Mouse (Mus musculus) liver, embryonic 16.5 days (tissue): ENCODE data around the gene Gins3. TPM values are rescaled to one million over a fixed set of nuclear protein-coding genes. Genes with fewer than 3 reads are reported as not detected.

ENCODE experiments used
- ATAC-seq: fragments of 200-750 bp; cut with Nextera tagmentation; 2 replicates; pipeline ENCODE4 v1.8.0; 2017; ENCODE audit warnings: low read depth, mild to moderate bottlenecking, moderate number of reproducible peaks, moderate library complexity
- H3K27ac ChIP-seq: fragments of 300-500 bp; sonication (generic); 2 replicates; pipeline ENCODE4 v1.5.1; 2014; ENCODE audit warnings: mild to moderate bottlenecking, low read length
- H3K27me3 ChIP-seq: fragments of 300-500 bp; sonication (generic); 2 replicates; pipeline ENCODE4 v1.6.1; 2014; ENCODE audit warnings: low read depth, low read length, mixed read lengths; ENCODE audit not compliant: control insufficient read depth, insufficient read depth
- H3K36me3 ChIP-seq: fragments of 300-500 bp; sonication (generic); 2 replicates; pipeline ENCODE4 v1.6.1; 2014; ENCODE audit warnings: mild to moderate bottlenecking; ENCODE audit not compliant: control insufficient read depth, insufficient read depth
- H3K4me1 ChIP-seq: fragments of 300-500 bp; sonication (generic); 2 replicates; pipeline ENCODE4 v1.6.1; 2014; ENCODE audit warnings: low read depth, low read length, mixed read lengths; ENCODE audit not compliant: control insufficient read depth
- H3K4me2 ChIP-seq: fragments of 300-500 bp; sonication (generic); 2 replicates; pipeline ENCODE4 v1.6.1; 2014; ENCODE audit warnings: low read depth, low read length, mixed read lengths
- H3K4me3 ChIP-seq: fragments of 300-500 bp; sonication (generic); 2 replicates; pipeline ENCODE4 v1.5.1; 2014; ENCODE audit warnings: low read depth, mild to moderate bottlenecking, low read length
- H3K9ac ChIP-seq: fragments of 300-500 bp; sonication (generic); 2 replicates; pipeline ENCODE4 v1.6.1; 2014; ENCODE audit warnings: low read depth, low read length
- H3K9me3 ChIP-seq: fragments of 300-500 bp; sonication (generic); replicated peaks from 2 replicates; pipeline ENCODE4 v1.6.1; 2016; ENCODE audit warnings: low read length; ENCODE audit not compliant: control insufficient read depth
- WGBS: fragments of 180-500 bp; shearing (Covaris S2); extraction: QIAGEN DNeasy Blood & Tissue Kit; methylation state at CpG from one replicate; pipeline ENCODE4 v1.1.7; 2014; ENCODE audit not compliant: insufficient replicate concordance; 5-methylcytosine and 5-hydroxymethylcytosine counted together
- polyA plus RNA-seq: library from polyadenylated mRNA; unstranded; fragments of >200 nt; fragmentation: Nextera tagmentation; extraction: Ambion mirVana; gene quantifications from 2 replicates; pipeline ENCODE4 v1.2.1, GENCODE M21; 2015

Gene Gins3
- polyA plus RNA-seq, 1 experiment from 2014 or later, result 7.9 TPM

- Histone ChIP-seq H3K9ac (no peak overlapping the region), H3K4me2 (no peak overlapping the region), H3K4me1 (no peaks in the 10 kb centered on the region), H3K27ac (no peak overlapping the region), H3K9me3 (no peaks in the 10 kb centered on the region), H3K4me3 (no peak overlapping the region), H3K36me3 (no peaks in the 10 kb centered on the region), H3K27me3 (peaks cover 19% of the 10 kb centered on the region)
- 68% methylated on average over 6 of the region's 6 CpGs for WGBS
- no peak for ATAC-seq
These were observed 38.6 kb downstream of the Gins3 start for GRCm38 (mm10) chr8:95671861-95672260.

- WGBS, result 35% methylated on average over 5 of the region's 5 CpGs
- no peak overlapping the region for H3K27ac ChIP-seq
- H3K27me3 ChIP-seq, result peaks cover 28% of the 10 kb centered on the region
- H3K9ac ChIP-seq, result no peak overlapping the region
- no peaks in the 10 kb centered on the region for H3K36me3 ChIP-seq
- H3K4me2 ChIP-seq, result no peak overlapping the region
- no peak for ATAC-seq
- no peaks in the 10 kb centered on the region; the same call in 1 of the 2 replicates for H3K4me1 ChIP-seq
- H3K4me3 ChIP-seq, result no peak overlapping the region
- no peaks in the 10 kb centered on the region for H3K9me3 ChIP-seq
These were observed 39.6 kb downstream of the Gins3 start for GRCm38 (mm10) chr8:95672811-95673210.

DNA sequence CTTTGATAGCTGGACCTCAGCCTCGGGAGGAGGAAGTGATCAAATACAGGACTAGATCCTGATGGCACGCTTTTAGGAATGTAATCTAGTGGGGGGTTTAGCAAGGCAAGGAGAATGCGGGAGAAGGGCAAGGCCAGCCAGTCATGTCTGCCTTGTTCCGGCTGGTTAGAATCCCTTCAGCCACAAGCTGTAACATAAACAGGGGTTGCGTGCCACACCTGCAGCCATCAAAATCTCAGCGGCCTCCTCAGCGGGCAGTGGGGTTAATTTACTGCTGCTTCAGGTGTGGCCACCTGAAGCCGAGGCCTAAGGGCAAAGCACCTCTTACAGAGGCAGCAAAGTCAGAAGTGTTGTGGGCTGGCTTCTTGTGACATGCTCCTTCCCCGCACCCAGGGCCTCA is 43.4 kb downstream of the Gins3 start, which contains the start of gene Ndrg4:
Gene Ndrg4 (plus strand): TSS at position 350 of the 400 bp plus-strand sequence.
- Histone ChIP-seq H3K4me2 (peak within 1 kb of the TSS; percentile 67), H3K36me3 (no peaks in the 10 kb centered on the region), H3K9me3 (no peaks in the 10 kb centered on the region), H3K4me3 (peak within 1 kb of the TSS; percentile 49), H3K9ac (no peak within 1 kb of the TSS), H3K4me1 (no peaks in the 10 kb centered on the region; the same call in 1 of the 2 replicates), H3K27ac (no peak within 1 kb of the TSS), H3K27me3 (peaks cover 58% of the 10 kb centered on the region)
- WGBS, result 40% methylated on average over 9 of the region's 9 CpGs
- ATAC-seq, result no peak

DNA sequence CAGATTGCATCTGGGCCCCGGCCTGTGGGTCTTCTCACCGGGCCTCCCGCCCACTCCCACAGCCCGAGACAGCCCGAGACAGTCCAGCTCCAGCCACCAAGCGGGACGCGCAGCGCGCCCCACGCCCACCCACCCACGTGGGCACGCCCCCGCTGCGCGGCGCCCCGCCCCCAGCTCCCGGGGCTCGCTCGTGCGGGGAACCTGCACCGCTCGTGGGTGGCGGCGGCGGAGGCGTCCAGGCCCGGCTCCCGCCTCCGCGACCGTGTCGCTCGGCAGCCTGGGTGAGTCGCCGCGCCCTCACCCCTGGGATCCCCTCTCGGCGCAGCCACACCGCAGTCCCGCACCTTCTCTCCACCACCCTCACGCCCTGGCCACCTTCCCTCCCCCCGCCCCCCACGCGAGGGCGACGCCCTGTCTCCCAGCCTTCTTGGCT is 44.4 kb downstream of the Gins3 start:
- Histone ChIP-seq H3K4me3 (peak overlapping the region; percentile 49), H3K36me3 (no peaks in the 10 kb centered on the region), H3K9ac (no peak overlapping the region), H3K27ac (no peak overlapping the region), H3K9me3 (no peaks in the 10 kb centered on the region), H3K4me1 (no peaks in the 10 kb centered on the region; the same call in 1 of the 2 replicates), H3K27me3 (peaks cover 62% of the 10 kb centered on the region), H3K4me2 (peak overlapping the region; percentile 67)
- 2% methylated on average over 39 of the region's 48 CpGs for WGBS
- ATAC-seq, result no peak

DNA sequence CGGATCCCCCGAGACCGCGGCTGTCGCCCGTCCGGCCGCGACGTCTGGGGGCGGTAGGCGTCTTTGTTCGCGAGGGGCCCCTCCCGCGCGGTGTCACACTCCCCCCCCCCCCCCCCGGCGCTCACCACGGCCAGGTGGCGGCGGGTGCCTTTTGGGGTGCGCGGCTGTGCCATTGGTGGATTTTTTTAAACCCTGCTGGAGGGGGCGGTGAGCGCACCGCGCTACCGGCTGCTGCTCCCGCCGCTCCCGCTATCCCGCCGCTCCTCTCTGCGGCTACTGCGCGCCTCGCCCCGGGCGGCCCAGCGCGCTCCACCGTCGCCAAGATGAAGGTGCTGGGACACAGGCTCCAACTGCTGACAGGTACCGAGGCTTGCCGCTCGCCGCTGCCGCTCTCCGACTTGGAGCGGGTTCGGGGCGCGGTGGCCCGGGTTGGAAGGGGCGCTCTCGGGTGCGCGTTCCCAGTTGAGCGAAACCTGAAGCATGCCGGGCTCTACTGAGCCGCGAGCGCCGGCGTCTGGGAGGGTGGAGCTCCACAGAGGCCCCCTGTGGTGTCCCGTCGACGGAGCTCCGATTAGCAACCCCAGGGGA is 44.9 kb downstream of the Gins3 start:
- peak overlapping the region; percentile 67 for H3K4me2 ChIP-seq
- no peaks in the 10 kb centered on the region for H3K9me3 ChIP-seq
- no peak for ATAC-seq
- H3K27ac ChIP-seq, result no peak overlapping the region
- H3K4me3 ChIP-seq, result peak overlapping the region; percentile 49
- H3K4me1 ChIP-seq, result no peaks in the 10 kb centered on the region; the same call in 1 of the 2 replicates
- H3K36me3 ChIP-seq, result no peaks in the 10 kb centered on the region
- WGBS, result under 1% methylated on average over 62 of the region's 70 CpGs
- H3K9ac ChIP-seq, result no peak overlapping the region
- peaks cover 60% of the 10 kb centered on the region for H3K27me3 ChIP-seq

DNA sequence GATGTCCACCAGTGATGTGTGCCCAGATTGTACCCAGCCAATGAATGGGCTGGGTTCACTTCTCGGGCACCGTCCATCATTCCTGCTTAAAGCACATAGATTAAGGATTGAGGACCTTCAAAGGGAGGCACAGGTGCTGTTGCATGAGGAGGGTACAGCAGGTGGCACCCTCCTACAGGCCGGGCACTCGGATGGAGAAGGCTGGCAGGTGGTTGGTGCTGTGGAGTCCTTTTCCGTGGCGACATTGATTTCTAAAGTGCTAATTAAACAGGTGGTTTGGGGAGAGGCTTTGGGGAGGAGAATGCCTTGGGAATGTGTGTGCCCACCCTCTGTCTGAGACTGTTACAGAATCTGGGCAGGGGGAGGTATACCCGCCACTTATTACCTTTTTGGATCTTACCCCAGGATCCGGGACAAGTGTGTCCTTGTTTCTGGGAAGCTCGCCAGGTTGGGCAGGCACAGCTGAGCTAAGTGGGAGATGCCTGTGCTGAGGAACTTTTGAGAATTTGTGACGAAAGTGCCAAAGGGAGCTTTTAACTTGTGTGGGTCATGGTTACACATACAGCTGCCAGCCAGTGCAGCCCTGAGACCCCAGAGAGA is 54.9 kb downstream of the Gins3 start:
- H3K9ac ChIP-seq, result no peak overlapping the region
- no peaks in the 10 kb centered on the region for H3K4me1 ChIP-seq
- H3K9me3 ChIP-seq, result no peaks in the 10 kb centered on the region
- no peaks in the 10 kb centered on the region for H3K36me3 ChIP-seq
- ATAC-seq, result no peak
- no peak overlapping the region for H3K27ac ChIP-seq
- no peak overlapping the region for H3K4me2 ChIP-seq
- 64% methylated on average over 10 of the region's 10 CpGs for WGBS
- no peaks in the 10 kb centered on the region; the same call in 1 of the 2 replicates for H3K27me3 ChIP-seq
- H3K4me3 ChIP-seq, result no peak overlapping the region

GRCm38 (mm10) chr8:95690929-95691541 is 57.8 kb downstream of the Gins3 start:
- peaks cover 13% of the 10 kb centered on the region for H3K27me3 ChIP-seq

DNA sequence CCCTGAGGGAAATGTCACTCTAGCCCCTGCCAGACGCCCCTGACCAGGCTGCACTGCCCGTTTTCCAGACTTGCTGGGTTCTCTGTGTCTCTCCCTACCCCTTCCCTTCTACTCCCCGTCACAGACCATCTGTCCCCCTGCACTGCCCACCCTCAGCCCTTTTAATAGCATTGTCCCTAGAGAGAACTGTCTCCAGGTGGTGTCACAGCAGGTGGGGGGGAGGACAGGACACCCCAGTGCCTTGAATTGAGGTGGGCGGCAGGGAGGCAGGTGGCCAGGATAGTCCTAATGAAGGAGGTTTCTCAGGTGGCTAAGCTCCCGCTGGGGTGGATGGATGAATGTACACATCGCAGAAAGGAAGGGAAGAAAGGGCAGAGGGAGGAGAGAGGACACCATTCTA is 61.4 kb downstream of the Gins3 start:
- Histone ChIP-seq H3K27ac (no peak overlapping the region), H3K9me3 (no peaks in the 10 kb centered on the region), H3K4me1 (no peaks in the 10 kb centered on the region), H3K4me3 (no peak overlapping the region), H3K4me2 (no peak overlapping the region), H3K36me3 (no peaks in the 10 kb centered on the region), H3K27me3 (peaks cover 26% of the 10 kb centered on the region), H3K9ac (no peak overlapping the region)
- 15% methylated on average over 6 of the region's 6 CpGs for WGBS
- no peak for ATAC-seq

More at GRCm38 (mm10) chr8:95690929-95691541, 57.8 kb downstream of the Gins3 start:
- 44% methylated on average over 13 of the region's 13 CpGs for WGBS
- H3K4me2 ChIP-seq, result no peak overlapping the region
- no peak overlapping the region for H3K9ac ChIP-seq
- H3K27ac ChIP-seq, result no peak overlapping the region
- no peaks in the 10 kb centered on the region for H3K36me3 ChIP-seq
- no peak overlapping the region for H3K4me3 ChIP-seq
- H3K9me3 ChIP-seq, result no peaks in the 10 kb centered on the region
- no peak for ATAC-seq
- no peaks in the 10 kb centered on the region for H3K4me1 ChIP-seq
